Mouse (Mus musculus) CD8-positive naive resting alpha-beta T cell, adult 57 days (primary cell): Measurements from ENCODE around the gene Olfr397. TPM values are rescaled to one million over a fixed set of nuclear protein-coding genes. Genes with fewer than 3 reads are reported as not detected.

ENCODE experiments used
- total RNA-seq: library from RNA; stranded (reverse); gene quantifications from one replicate; pipeline ENCODE4 v1.2.4, GENCODE M21; 2023

Olfr397 gene
- not detected for total RNA-seq

GRCm38 (mm10) chr11:73960517-73960916 is at the start of gene Olfr397:
TSS of gene Olfr397 (plus strand) at chr11:73960817.

GRCm38 (mm10) chr11:73936377-73936776 is 24.2 kb upstream of the Olfr397 start, which contains the start of gene Olfr23:
TSS of gene Olfr23 (plus strand) at chr11:73936677.

GRCm38 (mm10) chr11:73990307-73990706 is 29.7 kb downstream of the Olfr397 start, which contains the start of gene Olfr398:
TSS of gene Olfr398 (minus strand) at chr11:73990407.

Other genes with a start within 250 kb of the Olfr397 start
- gene Olfr389, start 180.1 kb upstream of the Olfr397 start, total RNA-seq = not detected
- gene Olfr390, start 177.9 kb upstream of the Olfr397 start, total RNA-seq = not detected
- not detected for gene Olfr391-ps, start 157.8 kb upstream of the Olfr397 start, total RNA-seq
- not detected for gene Olfr392, start 143.8 kb upstream of the Olfr397 start, total RNA-seq
- gene Olfr393, start 109.4 kb upstream of the Olfr397 start, total RNA-seq = not detected
- not detected for gene Olfr394, start 70.0 kb upstream of the Olfr397 start, total RNA-seq
- gene Olfr395, start 51.5 kb upstream of the Olfr397 start, total RNA-seq = not detected
- not detected for gene Olfr23, start 24.1 kb upstream of the Olfr397 start, total RNA-seq
- not detected for gene Olfr398, start 29.6 kb downstream of the Olfr397 start, total RNA-seq
- gene Olfr139, start 95.7 kb downstream of the Olfr397 start, total RNA-seq = not detected
- not detected for gene Olfr399, start 95.8 kb downstream of the Olfr397 start, total RNA-seq
- not detected for gene Zfp616, start 109.1 kb downstream of the Olfr397 start, total RNA-seq
- not detected for gene Olfr401, start 152.9 kb downstream of the Olfr397 start, total RNA-seq
- gene Olfr402, start 192.7 kb downstream of the Olfr397 start, total RNA-seq = not detected
- not detected for gene Olfr403, start 225.4 kb downstream of the Olfr397 start, total RNA-seq